ENCODE assay signal across 13 mouse cellular contexts in genomic region chr16:31707326-31707725, GRCm38 (mm10).
DNase-seq lines count a peak whose midpoint lies in the region.
"Had no signal": no experiment of that assay in that cellular context is flagged by ENCODE, and none has a peak within 500 bp of the region (broad histone marks: within the 10 kb centered on the region; RNA-seq: fewer than 3 reads in every experiment).

No protein-coding gene starts in this region.

- DNase-seq in cerebellum, postnatal 36 days, result peak; percentile 42 to 46
- no peak for DNase-seq in cerebellum, adult 9-11 months
- peak; percentile 35 for DNase-seq in kidney, postnatal 14 days
- no peak for DNase-seq in kidney, adult 18-20 months
- peak; percentile 32 to 44 for DNase-seq in kidney, postnatal 4 days
- DNase-seq in kidney, adult 9 months, result no peak
- DNase-seq in right cerebral cortex, postnatal 36 days (ENCODE audit: low spot score in 2 of 2), result no peak
- DNase-seq: adrenal gland, adult 2 months; adrenal gland, postnatal 14 days; cerebellum, adult 11-12 months; embryo, embryonic 11 days; gastrocnemius, postnatal 25 days; heart, adult 2 months had no signal

Comparison
In these comparisons a context has a peak if more than half of its experiments do, and no peak if none do; other contexts are left out.
1. DNase-seq: peak in cerebellum, postnatal 36 days (2 of 2), kidney, postnatal 14 days (single experiment) and kidney, postnatal 4 days (2 of 2); none in cerebellum, adult 9-11 months (single experiment), kidney, adult 18-20 months (single experiment), kidney, adult 9 months (single experiment) and right cerebral cortex, postnatal 36 days (0 of 2).